Mouse (Mus musculus): ENCODE results near the gene Slc16a5.

Gene Slc16a5

GRCm38 (mm10) chr11:115462243-115462891 lies at the start of gene Slc16a5:
Gene Slc16a5 (plus strand): TSS chr11:115462474.
- DNase-seq (ENCODE audit: low read depth, low spot score): no peak

- DNase-seq (ENCODE audit: low read depth, low spot score): peak; percentile 97
These were observed 42.6 kb upstream of the Slc16a5 start, which contains the start of the genes Atp5h and Kctd2 for GRCm38 (mm10) chr11:115419531-115420237. Gene Atp5h (minus strand): TSS chr11:115419962. Gene Kctd2 (plus strand): TSS chr11:115420128.

GRCm38 (mm10) chr11:115420336-115421190 lies 41.7 kb upstream of the Slc16a5 start:
- peak; percentile 57 for DNase-seq (ENCODE audit: low read depth, low spot score)

GRCm38 (mm10) chr11:115421328-115421727 lies 40.9 kb upstream of the Slc16a5 start:
- no peak for DNase-seq (ENCODE audit: low read depth, low spot score)

GRCm38 (mm10) chr11:115421972-115422371 lies 40.3 kb upstream of the Slc16a5 start:
- no peak for DNase-seq (ENCODE audit: low read depth, low spot score)

GRCm38 (mm10) chr11:115423091-115423490 lies 39.2 kb upstream of the Slc16a5 start:
- DNase-seq (ENCODE audit: low read depth, low spot score): no peak

- no peak for DNase-seq (ENCODE audit: low read depth, low spot score)
These were observed 37.6 kb upstream of the Slc16a5 start for GRCm38 (mm10) chr11:115424666-115425065.

GRCm38 (mm10) chr11:115425671-115426070 lies 36.6 kb upstream of the Slc16a5 start:
- DNase-seq (ENCODE audit: low read depth, low spot score): no peak

GRCm38 (mm10) chr11:115427482-115428331 lies 34.6 kb upstream of the Slc16a5 start:
- peak; percentile 81 for DNase-seq (ENCODE audit: low read depth, low spot score)

- no peak for DNase-seq (ENCODE audit: low read depth, low spot score)
These were observed 33.0 kb upstream of the Slc16a5 start for GRCm38 (mm10) chr11:115429307-115429706.

- DNase-seq (ENCODE audit: low read depth, low spot score): no peak
These were observed 31.7 kb upstream of the Slc16a5 start for GRCm38 (mm10) chr11:115430561-115430960.

GRCm38 (mm10) chr11:115432814-115433213 lies 29.5 kb upstream of the Slc16a5 start:
- no peak for DNase-seq (ENCODE audit: low read depth, low spot score)

GRCm38 (mm10) chr11:115433342-115433741 lies 28.9 kb upstream of the Slc16a5 start:
- DNase-seq (ENCODE audit: low read depth, low spot score): no peak

- DNase-seq (ENCODE audit: low read depth, low spot score): no peak
These were observed 26.5 kb upstream of the Slc16a5 start for GRCm38 (mm10) chr11:115435596-115436337.

GRCm38 (mm10) chr11:115437571-115438122 lies 24.6 kb upstream of the Slc16a5 start:
- peak; percentile 50 for DNase-seq (ENCODE audit: low read depth, low spot score)

GRCm38 (mm10) chr11:115439326-115439725 lies 22.9 kb upstream of the Slc16a5 start:
- peak; percentile 63 for DNase-seq (ENCODE audit: low read depth, low spot score)

- peak; percentile 23 for DNase-seq (ENCODE audit: low read depth, low spot score)
These were observed 22.2 kb upstream of the Slc16a5 start, which contains the start of gene Trim80 for GRCm38 (mm10) chr11:115439906-115440595. Gene Trim80 (plus strand): TSS chr11:115440545.

- no peak for DNase-seq (ENCODE audit: low read depth, low spot score)
These were observed 20.9 kb upstream of the Slc16a5 start for GRCm38 (mm10) chr11:115441417-115441816.

GRCm38 (mm10) chr11:115446906-115447305 lies 15.4 kb upstream of the Slc16a5 start:
- no peak for DNase-seq (ENCODE audit: low read depth, low spot score)

All from 3T3-L1 (cell line).